Mouse (Mus musculus) frontal cortex, adult 2 months (tissue): ENCODE measurements around the gene Ankrd28. TPM values are rescaled to one million over a fixed set of nuclear protein-coding genes. Genes with fewer than 3 reads are reported as not detected.

Experiments used
- DNase-seq, 2 experiments: peaks; one replicate each; pipeline ENCODE4 v3.0.0; 2022; ENCODE audit warnings: low spot score in 1 of 2; ENCODE audit errors: extremely low spot score in 1 of 2
- polyA plus RNA-seq: library from polyadenylated mRNA; depleted of rRNA; stranded (reverse); fragments of >200 nt; gene quantifications from 2 replicates; pipeline ENCODE4 v1.2.3, GENCODE M21; 2012; rRNA removed

Gene Ankrd28
- polyA plus RNA-seq, 1 experiment = 28.9 TPM

GRCm38 (mm10) chr14:31653101-31653875 is 177.2 kb downstream of the Ankrd28 start:
- no peak for DNase-seq

DNA sequence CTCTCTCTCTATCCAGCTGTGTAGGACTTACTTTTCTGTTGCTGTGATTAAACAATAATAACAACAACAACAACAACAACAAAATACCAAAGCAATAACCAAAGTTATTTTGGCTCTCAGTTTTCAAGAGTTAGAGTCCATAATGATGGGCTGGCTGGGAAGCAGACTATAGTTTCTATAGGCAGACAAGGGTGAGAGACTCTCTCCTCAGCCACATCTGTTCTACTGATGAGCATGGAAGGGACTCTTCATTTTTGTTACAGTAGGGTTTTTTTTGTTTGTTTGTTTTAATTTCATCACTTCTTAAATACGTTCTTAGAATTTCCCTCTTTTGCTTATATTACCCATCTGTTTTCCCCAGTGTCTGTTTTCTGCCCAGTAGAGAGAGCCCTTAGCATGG is 177.8 kb downstream of the Ankrd28 start:
- no peak for DNase-seq

DNA sequence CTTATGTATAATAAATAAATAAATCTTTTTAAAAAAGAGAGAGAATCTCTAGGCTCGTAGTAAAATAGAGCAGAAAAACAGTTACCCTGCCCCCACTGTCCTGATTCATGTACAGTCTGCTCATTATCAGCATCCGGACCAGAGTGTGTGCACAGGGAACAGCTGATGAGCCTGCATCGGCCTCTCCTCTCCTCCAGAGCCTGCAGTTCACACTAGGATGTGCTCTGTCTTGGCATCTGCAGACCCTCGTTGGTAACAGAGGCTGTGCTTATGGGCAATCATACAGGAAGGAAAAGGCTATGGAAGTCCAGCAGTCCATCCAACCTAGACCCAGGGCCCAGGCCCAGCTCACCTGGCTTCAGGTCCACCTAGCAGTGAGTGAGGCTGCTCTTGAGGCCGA is 178.3 kb downstream of the Ankrd28 start:
- no peak for DNase-seq

DNA sequence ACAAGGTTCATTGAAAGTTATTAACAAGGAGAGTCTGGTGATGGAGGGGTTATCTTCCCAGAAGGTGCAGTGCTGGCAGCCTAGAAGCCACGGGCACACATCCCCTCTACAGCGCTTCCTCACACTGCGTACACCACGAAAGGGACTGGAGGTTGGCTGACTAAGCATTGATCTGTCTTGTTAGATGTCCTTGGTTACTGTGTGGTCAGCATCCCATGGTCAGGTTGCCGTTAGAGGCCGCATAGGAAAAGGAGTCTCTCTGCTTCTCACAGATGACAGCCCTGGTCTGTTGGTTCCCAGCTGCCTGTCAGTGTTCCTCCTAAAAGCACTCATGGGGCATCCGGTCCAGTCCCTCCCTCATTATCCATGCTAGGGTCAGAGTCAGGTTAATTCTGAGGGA is 179.2 kb downstream of the Ankrd28 start:
- DNase-seq = no peak

DNA sequence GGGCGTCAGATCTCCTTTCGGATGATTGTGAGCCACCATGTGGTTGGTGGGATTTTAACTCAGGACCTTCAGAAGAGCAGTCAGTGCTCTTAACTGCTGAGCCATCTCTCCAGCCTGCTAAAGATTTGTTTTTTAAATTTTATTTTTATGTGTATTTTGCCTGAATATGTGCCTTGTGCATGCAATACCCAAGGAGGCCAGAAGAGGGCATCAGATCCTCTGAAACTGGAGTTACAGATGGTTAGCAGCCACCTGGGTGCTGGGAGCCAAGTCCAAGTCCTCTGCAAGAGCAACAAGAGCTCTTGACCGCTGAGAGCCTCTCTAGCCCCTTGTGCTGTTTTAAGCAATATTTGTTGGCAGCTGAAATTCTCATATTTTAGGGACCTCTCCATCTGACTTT is 180.1 kb downstream of the Ankrd28 start:
- DNase-seq = no peak

Other genes starting within 250 kb of the Ankrd28 start
- gene Colq, start 239.3 kb downstream of the Ankrd28 start, polyA plus RNA-seq = 1.1 and 1.2 TPM in 2 replicates
- 0.13 TPM in 1 of 2 replicates, not detected in the other for gene Gm49387, start 189.8 kb downstream of the Ankrd28 start, polyA plus RNA-seq
- gene Btd, start 189.6 kb downstream of the Ankrd28 start, polyA plus RNA-seq = 16.2 and 16.6 TPM in 2 replicates
- 10.6 TPM in 2 replicates for gene Hacl1, start 189.4 kb downstream of the Ankrd28 start, polyA plus RNA-seq
- 1.3 and 1.5 TPM in 2 replicates for gene Galnt15, start 198.3 kb upstream of the Ankrd28 start, polyA plus RNA-seq